Mouse (Mus musculus): ENCODE measurements around the gene Vmn2r67.
"Not testable (repeated sequence)": the region's sequence is repeated elsewhere in the genome, so short reads cannot be mapped to it uniquely, and the experiment has no call there.

The Vmn2r67 gene

GRCm38 (mm10) chr7:85155898-85156297 is at the start of gene Vmn2r67:
TSS of gene Vmn2r67 (minus strand) at chr7:85155998.
- no peak for DNase-seq

GRCm38 (mm10) chr7:85104531-85104930 is 51.3 kb downstream of the Vmn2r67 start:
- DNase-seq, result not testable (repeated sequence)
